Mouse (Mus musculus) left cerebral cortex, adult 2 months (tissue): ENCODE data around the gene Lrmda. TPM values are rescaled to one million over a fixed set of nuclear protein-coding genes. Genes with fewer than 3 reads are reported as not detected.
"Not testable (repeated sequence)": the region's sequence is repeated elsewhere in the genome, so short reads cannot be mapped to it uniquely, and the experiment has no call there.

Experiments used
- DNase-seq, 2 experiments: peaks; one replicate each; pipeline ENCODE4 v3.0.0; 2021 to 2022; ENCODE audit warnings: low spot score in 2 of 2, mixed read lengths in 1 of 2; ENCODE audit errors: extremely low spot score in 1 of 2
- H3K27ac ChIP-seq: fragments of 200-600 bp; 2 replicates; pipeline ENCODE4 v1.8.1; 2022
- H3K4me3 ChIP-seq: fragments of 200-600 bp; 2 replicates; pipeline ENCODE4 v1.8.1; 2022
- CTCF ChIP-seq: fragments of 200-600 bp; IDR thresholded peaks from 2 replicates; pipeline ENCODE4 v1.8.1; 2022; ENCODE audit warnings: antibody characterized with exemption, mild to moderate bottlenecking, moderate library complexity
- intact Hi-C: fragments of 180-260 bp; cut with DNase I; formaldehyde crosslinking; loops from one replicate; pipeline ENCODE4 v1.15.1; 2025
- total RNA-seq, 2 experiments: library from RNA; stranded (reverse); gene quantifications; 2 replicates each; pipeline ENCODE4 v1.2.3; 2021

Gene Lrmda
- total RNA-seq, 2 experiments from 2014 or later, result 0.87 to 0.97 TPM

DNA sequence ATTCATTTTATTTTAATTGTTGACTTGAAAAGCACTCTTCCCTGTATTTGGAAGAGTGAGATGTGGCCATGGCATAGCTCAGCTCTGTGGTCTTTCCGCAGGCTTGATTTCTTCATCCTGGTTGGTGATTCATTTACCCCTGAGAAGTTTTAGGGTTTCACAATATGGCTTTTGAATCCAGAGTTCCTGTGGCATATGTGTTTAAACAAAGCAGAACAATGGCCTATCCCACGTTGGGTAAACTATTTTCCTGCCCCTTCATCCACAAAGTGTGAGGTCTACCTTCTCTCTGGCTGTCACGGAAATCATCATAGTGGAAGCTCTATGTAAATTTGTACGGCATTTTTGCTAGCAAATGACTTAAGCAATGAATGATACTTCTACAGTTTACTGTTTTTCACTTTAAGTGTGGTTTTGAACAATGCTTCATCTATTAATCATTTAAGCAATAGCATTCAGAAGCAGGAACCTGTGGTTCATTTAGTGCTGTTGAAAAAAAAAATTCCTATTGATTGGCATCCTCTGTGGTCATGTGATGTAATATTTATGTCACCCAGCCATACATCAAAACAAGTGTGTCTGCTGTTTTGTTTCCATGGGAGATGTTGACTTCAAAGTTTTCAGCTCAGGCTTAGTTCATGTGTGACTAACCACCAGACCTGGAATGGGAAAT is 567.9 kb downstream of the Lrmda start:
- H3K27ac ChIP-seq, result no peak overlapping the region
- no peak for DNase-seq
- no peak overlapping the region for H3K4me3 ChIP-seq
- no peak for TF ChIP-seq CTCF
- intact Hi-C loops, result no loop called here

DNA sequence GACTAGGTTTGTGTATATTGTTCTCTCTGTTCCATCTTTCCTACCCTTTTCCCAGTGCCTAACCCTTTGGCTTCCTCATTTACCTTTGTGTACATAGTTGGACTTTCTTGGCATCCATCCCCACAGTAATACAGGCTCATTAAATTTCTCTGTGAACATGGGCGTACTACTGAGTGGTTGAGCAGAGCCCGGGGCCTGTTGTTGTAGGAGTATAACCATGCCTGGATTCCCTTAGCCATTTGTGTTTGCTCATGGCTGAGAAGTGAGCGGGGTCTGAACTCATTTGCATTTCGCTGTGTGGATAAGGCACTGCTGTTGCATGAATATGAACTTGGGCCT is 568.4 kb downstream of the Lrmda start:
- intact Hi-C loops, result no loop called here

DNA sequence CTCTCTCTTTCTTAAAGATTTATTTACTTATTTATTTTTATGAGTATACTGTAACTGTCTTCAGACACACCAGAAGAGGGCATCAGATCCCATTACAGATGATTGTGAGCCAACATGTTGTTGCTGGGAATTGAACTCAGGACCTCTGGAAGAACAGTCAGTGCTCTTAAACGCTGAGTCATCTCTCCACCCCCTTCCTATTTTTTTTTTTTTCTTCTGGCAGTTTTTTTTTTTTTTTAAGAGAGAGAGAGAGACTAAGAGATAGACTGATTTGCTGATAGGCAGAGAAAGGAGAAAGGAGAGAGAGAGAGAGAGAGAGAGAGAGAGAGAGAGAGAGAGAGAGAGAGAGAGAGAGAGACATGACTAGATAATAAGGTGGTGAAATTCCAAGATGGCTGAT is 568.9 kb downstream of the Lrmda start:
- intact Hi-C loops, result not testable (repeated sequence)

More for the DNA sequence above, 568.4 kb downstream of the Lrmda start:
- H3K27ac ChIP-seq, result no peak overlapping the region
- no peak for TF ChIP-seq CTCF
- DNase-seq, result no peak
- H3K4me3 ChIP-seq, result no peak overlapping the region

DNA sequence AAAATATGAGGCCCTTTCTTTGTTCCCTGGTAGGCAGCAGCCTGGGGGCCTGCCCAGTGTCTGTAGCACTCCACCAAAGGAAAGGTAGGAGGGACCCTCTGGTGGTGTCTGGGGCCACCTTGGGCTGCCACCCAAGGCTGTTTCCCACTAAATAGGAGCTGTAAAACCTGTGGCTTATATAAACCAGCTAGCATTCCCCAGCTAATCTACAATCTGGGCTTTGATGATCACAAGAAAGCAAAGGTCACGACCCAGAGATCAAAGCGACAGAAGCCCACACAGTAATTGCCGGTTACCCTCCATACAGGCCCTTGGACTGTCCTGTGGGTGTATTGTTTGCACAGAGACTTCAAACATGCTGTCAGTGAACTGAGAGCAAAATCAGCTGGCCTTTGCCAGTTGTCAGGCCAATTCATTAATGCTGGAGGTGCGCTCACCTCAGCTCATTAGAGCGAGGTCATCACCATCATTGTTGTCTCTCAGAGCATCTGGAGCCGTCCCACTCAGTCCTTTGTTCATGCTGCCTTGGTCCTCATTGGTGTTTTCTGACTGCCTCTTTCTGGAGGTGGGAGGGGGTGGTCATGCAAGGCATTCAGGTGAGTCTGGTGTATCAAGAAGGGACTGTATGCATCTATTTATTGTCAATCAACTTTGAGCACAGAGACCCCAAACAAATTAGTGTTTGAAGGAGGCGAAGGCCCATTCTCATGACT is 570.1 kb downstream of the Lrmda start:
- H3K27ac ChIP-seq, result no peak overlapping the region
- H3K4me3 ChIP-seq, result no peak overlapping the region
- intact Hi-C loops, result no loop called here
- TF ChIP-seq CTCF, result no peak
- DNase-seq, result no peak

More for the DNA sequence above, 568.9 kb downstream of the Lrmda start:
- not testable (repeated sequence) for H3K27ac ChIP-seq, DNase-seq, H3K4me3 ChIP-seq

DNA sequence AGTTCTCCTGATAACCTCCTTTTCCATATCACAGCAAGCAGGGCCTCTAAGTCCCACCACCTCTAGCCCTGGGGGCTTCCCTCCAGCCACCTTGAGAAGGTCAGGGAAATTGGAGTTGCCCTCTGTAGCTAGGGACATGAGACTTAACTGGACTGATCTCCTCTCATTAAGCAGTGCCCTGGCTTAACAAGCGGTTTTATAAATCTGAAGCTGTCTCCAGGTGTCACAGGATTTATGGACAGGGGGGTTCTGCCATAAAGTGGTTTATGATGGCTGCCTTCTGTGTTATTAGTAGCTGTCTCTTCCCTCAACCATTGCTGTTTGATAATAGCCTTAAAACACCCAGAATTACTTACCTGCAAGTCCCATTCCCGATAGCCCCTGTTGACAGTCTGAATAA is 571.7 kb downstream of the Lrmda start:
- no peak for TF ChIP-seq CTCF
- intact Hi-C loops, result no loop called here
- no peak for DNase-seq

DNA sequence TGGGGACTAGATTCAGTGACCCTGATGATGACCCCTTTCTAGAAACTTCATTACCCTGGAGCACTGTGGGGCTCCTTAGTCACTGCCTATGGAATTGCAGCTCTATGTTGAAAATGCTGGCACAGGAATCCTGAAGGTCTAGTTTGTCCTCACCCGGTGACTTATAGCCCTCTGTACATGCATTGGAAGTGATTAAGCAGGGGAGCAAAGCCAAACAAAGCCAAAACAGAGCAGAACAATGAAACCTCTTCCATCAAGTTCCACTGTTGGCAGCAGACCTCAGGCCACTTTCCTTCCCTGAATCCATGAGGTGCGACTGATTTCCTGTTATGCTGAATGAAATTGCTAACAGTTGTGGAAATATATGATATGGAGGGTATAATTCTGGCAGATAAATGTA is 578.0 kb downstream of the Lrmda start:
- Histone ChIP-seq H3K4me3 (no peak overlapping the region), H3K27ac (no peak overlapping the region)
- intact Hi-C loops, result no loop called here
- DNase-seq, result no peak
- TF ChIP-seq CTCF, result no peak

More for the DNA sequence above, 571.7 kb downstream of the Lrmda start:
- H3K4me3 ChIP-seq, result no peak overlapping the region
- H3K27ac ChIP-seq, result no peak overlapping the region

DNA sequence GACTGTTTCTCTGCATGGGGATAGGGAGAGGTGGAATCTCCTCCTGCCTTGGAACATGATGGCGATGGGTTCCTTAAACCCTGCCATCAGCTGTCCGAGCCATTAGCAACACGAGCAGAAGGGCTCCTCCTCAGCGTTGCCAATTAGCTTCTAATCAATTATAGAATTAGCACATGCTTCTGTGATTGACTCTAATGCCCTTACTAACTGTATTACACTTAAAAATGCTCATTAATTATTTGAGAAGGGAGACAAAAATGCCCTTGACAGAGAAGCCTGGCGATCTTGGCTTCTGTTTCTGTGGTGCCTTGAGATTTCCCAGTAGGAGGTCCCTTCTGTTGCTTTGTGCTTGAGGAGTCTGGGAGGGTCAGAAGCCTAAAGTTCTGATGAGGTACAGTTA is 579.1 kb downstream of the Lrmda start:
- no peak overlapping the region for H3K27ac ChIP-seq
- no peak for DNase-seq
- H3K4me3 ChIP-seq, result no peak overlapping the region
- TF ChIP-seq CTCF, result no peak
- intact Hi-C loops, result no loop called here

DNA sequence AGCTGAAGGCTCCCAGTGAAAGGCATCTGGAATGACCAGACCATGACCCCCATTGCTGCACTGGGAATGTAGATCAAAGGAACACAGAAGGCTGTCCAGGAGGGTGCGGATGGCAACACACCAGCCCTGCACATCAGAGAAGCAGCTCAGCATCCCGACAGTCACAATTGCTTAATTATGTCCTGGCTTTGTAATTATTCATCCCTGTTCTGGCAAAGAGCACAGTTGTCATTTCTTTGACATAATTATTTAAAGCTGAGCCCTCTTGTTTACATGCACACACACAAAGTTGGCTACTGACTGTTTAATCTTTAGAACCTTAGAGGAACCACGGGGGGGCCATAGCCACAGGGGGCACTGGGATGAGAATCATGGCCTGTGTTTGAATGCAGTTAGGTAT is 580.7 kb downstream of the Lrmda start:
- Histone ChIP-seq H3K27ac (no peak overlapping the region), H3K4me3 (no peak overlapping the region)
- TF ChIP-seq CTCF, result no peak
- no peak for DNase-seq
- intact Hi-C loops, result no loop called here

DNA sequence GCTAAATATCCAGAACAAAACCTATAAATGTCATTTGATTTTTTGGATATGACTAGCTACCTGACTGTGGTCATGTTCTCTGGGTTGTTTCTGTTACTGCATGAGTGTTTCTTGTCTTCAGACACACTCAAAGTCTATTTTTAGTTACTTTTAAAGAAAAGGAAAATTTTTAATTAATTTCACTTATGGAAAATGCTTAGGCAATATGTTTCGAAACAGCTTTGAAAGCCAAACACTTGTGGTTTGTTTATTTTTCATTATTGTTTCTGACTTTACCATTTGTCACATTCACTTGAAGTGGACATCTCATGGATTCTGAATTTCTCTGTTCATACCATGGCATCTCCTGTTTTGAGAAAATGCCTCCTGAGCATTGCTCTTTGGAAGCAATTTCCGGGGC is 582.8 kb downstream of the Lrmda start:
- no peak for DNase-seq
- H3K4me3 ChIP-seq, result no peak overlapping the region
- intact Hi-C loops, result no loop called here
- TF ChIP-seq CTCF, result no peak
- no peak overlapping the region for H3K27ac ChIP-seq

DNA sequence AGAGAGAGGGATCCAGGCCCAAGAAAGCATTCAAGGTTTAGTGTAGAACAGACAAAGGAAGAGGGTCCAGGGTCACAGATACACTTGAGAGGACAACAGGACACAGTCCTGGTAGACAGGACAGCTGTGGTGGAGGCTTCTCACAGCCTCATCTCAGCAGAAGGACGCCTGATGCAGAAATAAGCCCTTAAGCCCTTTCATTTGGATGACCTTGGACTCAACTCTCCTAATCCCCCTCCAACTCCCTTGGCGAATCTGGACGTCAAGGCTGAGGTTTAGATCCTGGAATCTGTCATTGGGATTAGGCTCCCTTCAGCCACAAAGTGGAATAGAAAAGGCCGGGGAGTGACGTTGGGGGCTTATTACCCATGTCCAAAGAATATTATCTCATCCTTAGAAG is 589.1 kb downstream of the Lrmda start:
- intact Hi-C loops, result no loop called here
- Histone ChIP-seq H3K27ac (no peak overlapping the region), H3K4me3 (no peak overlapping the region)
- no peak for DNase-seq
- no peak for TF ChIP-seq CTCF

DNA sequence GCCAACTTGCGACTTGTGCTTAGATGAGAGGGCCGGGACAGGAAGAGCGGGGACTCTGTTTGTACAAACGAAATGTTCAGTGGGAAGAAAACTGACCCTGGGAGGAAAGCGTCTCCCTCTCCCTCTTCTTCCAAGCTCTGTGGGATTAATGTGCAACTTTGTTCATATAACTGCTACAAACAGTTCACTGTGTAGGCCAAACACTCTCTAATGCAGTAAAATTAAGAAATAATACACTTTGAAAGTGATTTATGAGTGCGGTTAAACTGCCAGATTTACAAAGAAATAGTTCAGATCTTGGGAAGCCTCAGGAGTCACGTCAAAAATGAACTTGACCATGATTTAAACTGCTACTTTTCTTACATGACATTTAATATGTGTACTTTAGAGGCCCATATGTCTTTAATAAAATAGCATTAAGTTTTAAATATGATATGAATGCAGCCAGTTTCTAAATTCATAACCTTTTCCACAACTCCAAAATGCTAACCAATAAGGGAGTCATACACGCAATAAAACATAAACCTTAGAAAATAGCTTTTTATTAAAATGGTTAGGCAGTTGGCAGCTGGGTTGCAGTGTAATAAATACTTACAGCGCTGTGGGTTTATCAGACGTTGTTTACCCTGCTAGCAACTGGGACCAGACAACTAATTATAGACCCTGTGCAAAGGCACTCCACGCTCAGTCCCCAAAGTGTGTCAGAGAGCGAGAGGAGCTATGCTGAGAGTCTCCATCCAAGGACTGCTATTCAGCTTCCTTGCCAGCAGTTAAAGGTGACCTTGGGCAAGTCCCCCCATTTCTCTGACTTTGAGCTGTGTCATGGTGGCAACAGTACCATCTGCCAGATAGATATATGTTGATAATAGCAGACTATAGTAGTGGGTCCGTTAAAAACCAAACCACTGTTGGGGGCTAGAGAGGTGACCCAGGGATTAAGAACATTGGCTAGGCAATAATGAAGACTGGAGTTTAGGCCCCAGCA is 590.0 kb downstream of the Lrmda start:
- H3K27ac ChIP-seq, result no peak overlapping the region
- intact Hi-C loops, result no loop called here
- no peak overlapping the region for H3K4me3 ChIP-seq
- TF ChIP-seq CTCF, result no peak
- no peak for DNase-seq

DNA sequence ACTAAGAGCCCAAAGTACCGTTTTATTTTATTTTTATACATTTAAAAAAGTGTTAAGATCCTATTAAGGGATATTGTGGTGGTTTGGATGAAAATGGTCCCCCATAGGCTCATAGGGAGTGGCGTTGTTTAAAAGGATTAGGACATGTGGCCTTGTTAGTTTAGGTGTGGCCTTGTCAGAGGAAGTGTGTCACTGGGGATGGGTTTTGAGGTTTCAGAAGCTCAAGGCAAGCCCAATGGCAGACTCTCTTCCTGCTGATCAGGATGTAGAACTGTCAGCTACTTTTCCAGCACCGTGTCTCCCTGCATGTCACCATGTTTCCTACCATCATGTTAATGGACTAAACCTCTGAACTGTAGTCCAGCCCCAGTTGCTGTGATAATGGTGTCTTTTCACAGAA is 591.5 kb downstream of the Lrmda start:
- no peak for TF ChIP-seq CTCF
- intact Hi-C loops, result no loop called here
- Histone ChIP-seq H3K27ac (no peak overlapping the region), H3K4me3 (no peak overlapping the region)
- no peak for DNase-seq
